Mouse (Mus musculus) ovary, adult 2 months (tissue): ENCODE data around the gene Ttyh1. TPM values are rescaled to one million over a fixed set of nuclear protein-coding genes. Genes with fewer than 3 reads are reported as not detected.

Experiments used
- polyA plus RNA-seq: library from polyadenylated mRNA; depleted of rRNA; stranded (reverse); fragments of >200 nt; gene quantifications from 2 replicates; pipeline ENCODE4 v1.2.3, GENCODE M21; 2012; rRNA removed

Gene Ttyh1
- polyA plus RNA-seq = 6.7 and 7.6 TPM in 2 replicates

GRCm38 (mm10) chr7:4119344-4119902 is at the start of gene Ttyh1:
Ttyh1 (plus strand) TSS chr7:4119408.

GRCm38 (mm10) chr7:4136771-4137531 is 17.7 kb downstream of the Ttyh1 start, which contains the start of gene Leng8:
Leng8 (plus strand) TSS chr7:4137039.

GRCm38 (mm10) chr7:4150059-4150541 is 30.9 kb downstream of the Ttyh1 start, which contains the start of gene Leng9:
Leng9 (minus strand) TSS chr7:4150374.

DNA sequence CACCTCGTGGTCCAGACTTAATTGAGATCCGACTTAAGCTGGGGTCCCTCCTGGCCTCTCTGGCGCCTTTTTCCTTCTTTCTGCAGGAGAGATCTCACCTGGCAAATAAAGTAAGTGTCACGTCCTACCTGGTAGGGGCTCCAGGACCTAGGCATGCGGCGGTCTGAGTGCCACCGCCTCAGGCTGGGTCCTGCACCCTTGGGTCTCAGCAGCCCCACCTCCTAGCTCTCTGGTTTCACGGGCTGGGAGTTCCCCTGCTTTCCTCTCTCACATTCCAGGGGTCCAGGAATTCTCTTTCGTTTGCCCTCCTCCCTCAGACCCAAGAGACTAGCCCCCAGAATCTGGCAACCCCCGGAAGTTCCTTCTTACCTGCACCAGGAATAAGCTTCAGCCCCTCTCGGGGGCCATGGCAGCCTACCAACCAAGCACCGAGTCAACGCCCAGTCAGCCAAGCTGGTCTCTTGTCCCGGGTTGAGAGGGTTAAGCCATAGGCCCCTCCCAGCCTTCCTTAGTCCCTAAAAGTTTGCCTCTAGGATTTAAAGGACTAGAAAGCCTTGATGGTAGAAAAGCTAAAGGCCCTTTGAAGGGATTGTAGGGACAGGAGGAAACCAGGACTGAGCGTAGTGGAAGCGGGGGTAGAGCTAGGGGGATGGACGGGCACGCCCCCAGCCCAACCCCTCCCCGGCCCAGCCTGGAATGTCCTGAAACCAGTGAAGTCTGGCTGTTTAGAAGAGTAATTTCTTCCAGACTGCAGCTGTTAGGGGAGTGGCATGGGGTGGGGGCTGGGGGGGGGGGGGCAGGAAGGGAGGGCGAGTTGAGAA is 45.1 kb downstream of the Ttyh1 start, which contains the start of gene Cdc42ep5:
Gene Cdc42ep5, minus strand, starts transcription at position 771 of the 821 bp plus-strand sequence.

Other genes with a start within 250 kb of the Ttyh1 start
- 0.46 and 1.2 TPM in 2 replicates for gene Gm14548, start 221.3 kb upstream of the Ttyh1 start, polyA plus RNA-seq
- gene Lilra6, start 203.9 kb upstream of the Ttyh1 start, polyA plus RNA-seq = 0.70 and 0.89 TPM in 2 replicates
- gene Lair1, start 56.2 kb upstream of the Ttyh1 start, polyA plus RNA-seq = 6.9 and 8.7 TPM in 2 replicates
- gene Leng8, start 17.6 kb downstream of the Ttyh1 start, polyA plus RNA-seq = 635 and 1,086 TPM in 2 replicates
- gene Leng9, start 31.0 kb downstream of the Ttyh1 start, polyA plus RNA-seq = 8.9 and 9.7 TPM in 2 replicates
- gene Cdc42ep5, start 45.5 kb downstream of the Ttyh1 start, polyA plus RNA-seq = 226 and 230 TPM in 2 replicates
- gene Lilra5, start 118.3 kb downstream of the Ttyh1 start, polyA plus RNA-seq = 0.25 and 0.31 TPM in 2 replicates
- gene Ncr1, start 218.3 kb downstream of the Ttyh1 start, polyA plus RNA-seq = 0.20 and 0.32 TPM in 2 replicates